ENCODE assay signal across 8 mouse cellular contexts in the genomic region with DNA sequence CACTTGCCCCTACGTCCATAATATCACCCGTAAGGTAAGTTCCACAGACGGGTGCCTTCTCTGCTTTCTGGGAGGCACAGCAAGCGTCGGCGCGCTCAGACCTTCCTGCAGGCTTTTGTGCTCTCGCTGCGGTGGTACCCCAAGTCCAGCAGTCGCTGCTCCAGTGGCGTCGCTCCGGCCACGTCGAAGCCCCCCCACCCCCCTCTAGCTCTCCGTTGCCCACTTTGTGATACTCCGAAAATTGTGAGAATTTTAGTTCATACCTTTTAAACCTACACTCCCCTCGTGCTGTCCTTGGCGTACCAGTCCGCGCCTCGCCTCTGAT. TPM values are rescaled to one million over a fixed set of nuclear protein-coding genes. Genes with fewer than 3 reads are reported as not detected.
DNase-seq lines count a peak whose midpoint lies in the region; ATAC-seq and TF ChIP-seq lines count a peak whose summit lies in the region.

No protein-coding gene starts in this region.

- H3K4me2 ChIP-seq in heart, embryonic 14.5 days (ENCODE audit: low read length): peak overlapping the region; percentile 96
- peak overlapping the region; percentile 89 for H3K4me2 ChIP-seq in forebrain, embryonic 16.5 days (ENCODE audit: low read length)

- H3K27ac ChIP-seq in heart, embryonic 14.5 days (replicated peaks in 1 of 2; ENCODE audit: control insufficient read depth in 1 of 2, insufficient read depth in 1 of 2, low read depth in 2 of 2, low read length in 2 of 2): peak overlapping the region; percentile 66 to 82
- H3K27ac ChIP-seq in ES-E14 (ENCODE audit: insufficient read depth, low read depth, low read length, poor library complexity, severe bottlenecking) (no peak overlapping the region), macrophage (peak overlapping the region; percentile 42)
- H3K27ac ChIP-seq in forebrain, embryonic 16.5 days (ENCODE audit: low read length): peak overlapping the region; percentile 93

- peak overlapping the region; percentile 88 to 97 for H3K4me3 ChIP-seq in heart, embryonic 14.5 days (ENCODE audit: control insufficient read depth in 1 of 2, insufficient read depth in 1 of 2, low read depth in 1 of 2, low read length in 2 of 2)
- H3K4me3 ChIP-seq in ES-E14 (ENCODE audit: insufficient read depth in 1 of 2, low read depth in 1 of 2, low read length in 2 of 2, poor library complexity in 1 of 2, severe bottlenecking in 1 of 2) (peak overlapping the region; percentile 74 to 79), macrophage (ENCODE audit: inconsistent target) (peak overlapping the region; percentile 83)
- H3K4me3 ChIP-seq in forebrain, embryonic 16.5 days (replicated peaks; ENCODE audit: low read length): peak overlapping the region; percentile 82

- peak overlapping the region; percentile 83 for H3K9ac ChIP-seq in heart, embryonic 14.5 days (ENCODE audit: low read length)
- peak overlapping the region; percentile 74 for H3K9ac ChIP-seq in ES-E14 (ENCODE audit: insufficient read depth, low read depth, low read length, poor library complexity, severe bottlenecking)
- peak overlapping the region; percentile 91 for H3K9ac ChIP-seq in forebrain, embryonic 16.5 days (replicated peaks; ENCODE audit: low read depth, low read length)

- no peaks in the 10 kb centered on the region for H3K9me3 ChIP-seq in heart, embryonic 14.5 days (ENCODE audit: control insufficient read depth, low read length)
- H3K9me3 ChIP-seq in ES-E14 (ENCODE audit: control insufficient read depth, insufficient read depth, low read depth, low read length): no peaks in the 10 kb centered on the region
- no peaks in the 10 kb centered on the region for H3K9me3 ChIP-seq in forebrain, embryonic 16.5 days (ENCODE audit: control insufficient read depth, low read length)

- ATAC-seq in heart, embryonic 14.5 days (ENCODE audit: insufficient number of reproducible peaks, insufficient read depth, low FRiP score, low read depth): peak; percentile 2; the same call in 1 of the 2 replicates
- peak; percentile 11 for ATAC-seq in forebrain, embryonic 16.5 days

- DNase-seq in heart, adult 18-20 months: no peak
- DNase-seq in ES-E14 (ENCODE audit: low read depth, low spot score): no peak
- DNase-seq in embryo, embryonic 10.5 days (ENCODE audit: low spot score): no peak
- no peak for DNase-seq in spleen, adult 12 weeks (ENCODE audit: low spot score)
- DNase-seq in layer of hippocampus, adult 18-20 months (ENCODE audit: low spot score in 2 of 2): no peak

- WGBS in heart, embryonic 14.5 days: under 1% methylated on average over 22 of the region's 22 CpGs
- 0% methylated on average over 22 of the region's 22 CpGs for WGBS in forebrain, embryonic 16.5 days
- WGBS in macrophage (ENCODE audit: missing documents): 0% methylated on average over 22 of the region's 22 CpGs

- peaks cover 0 to 13% of the 10 kb centered on the region in 2 experiments; a peak in 3 of 4 replicates for H3K4me1 ChIP-seq in heart, embryonic 14.5 days (ENCODE audit: control insufficient read depth in 2 of 2, insufficient read depth in 2 of 2, low read length in 2 of 2)
- no peaks in the 10 kb centered on the region for H3K4me1 ChIP-seq in ES-E14 (ENCODE audit: control insufficient read depth in 2 of 2, insufficient read depth in 2 of 2, low read length in 2 of 2, poor library complexity in 1 of 2)
- peaks cover 26% of the 10 kb centered on the region for H3K4me1 ChIP-seq in forebrain, embryonic 16.5 days (replicated peaks; ENCODE audit: control insufficient read depth, insufficient read depth, low read length)

- in situ Hi-C loops in ES-E14 (cut with MboI; ENCODE audit: low sequenced_read_pairs in 2 of 2, unreplicated experiment in 2 of 2): no loop called here

- peaks cover 16% of the 10 kb centered on the region for H3K79me2 ChIP-seq in macrophage (ENCODE audit: inconsistent target)

- no peaks in the 10 kb centered on the region for H3K27me3 ChIP-seq in heart, embryonic 14.5 days (ENCODE audit: control insufficient read depth, insufficient read depth, low read length)
- no peaks in the 10 kb centered on the region for H3K27me3 ChIP-seq in forebrain, embryonic 16.5 days (replicated peaks; ENCODE audit: control insufficient read depth, insufficient read depth, low read length)

- peaks cover 25% of the 10 kb centered on the region for H3K36me3 ChIP-seq in heart, embryonic 14.5 days (ENCODE audit: control insufficient read depth, insufficient read depth, low read length)
- peaks cover 3% of the 10 kb centered on the region for H3K36me3 ChIP-seq in ES-E14 (ENCODE audit: control insufficient read depth, insufficient read depth, low read length, poor library complexity, severe bottlenecking)
- H3K36me3 ChIP-seq in forebrain, embryonic 16.5 days (ENCODE audit: control insufficient read depth, insufficient read depth): peaks cover 15% of the 10 kb centered on the region; the same call in 1 of the 2 replicates
- peaks cover 15% of the 10 kb centered on the region; the same call in 1 of the 2 replicates for H3K36me3 ChIP-seq in macrophage (ENCODE audit: inconsistent target)

TF ChIP-seq in ES-E14, 5 proteins besides CTCF, POLR2A, EP300 and RAD21:
- TF ChIP-seq CHD2 (IDR thresholded peaks at IDR 0.05; ENCODE audit: low read depth, low read length): no peak
- no peak for TF ChIP-seq HCFC1 (IDR thresholded peaks at IDR 0.05; ENCODE audit: borderline replicate concordance, insufficient read depth, low read length)
- no peak for TF ChIP-seq MAFK (IDR thresholded peaks at IDR 0.05; ENCODE audit: insufficient read depth, low read depth, low read length)
- no peak for TF ChIP-seq ZC3H11A (IDR thresholded peaks at IDR 0.05; ENCODE audit: borderline replicate concordance, low read depth, low read length)
- TF ChIP-seq ZNF384 (IDR thresholded peaks at IDR 0.05; ENCODE audit: low read depth, low read length): no peak
TF ChIP-seq in ES-E14: peak in this region for 0.

RNA-seq across cellular contexts. Expression of a gene that starts 0.4 kb away (rescaled TPM):
- polyA plus RNA-seq in heart, embryonic 14.5 days (2014; fragmentation: Nextera tagmentation; extraction: Ambion mirVana): 44.9 and 47.7 TPM in 2 replicates
- total RNA-seq in heart, adult 18-20 months (2021): 10 to 100 TPM in 1 of 2 experiments, 1 to 10 TPM in 1; 8.3 to 11.0 TPM
- 21.3 and 26.9 TPM in 2 replicates for total RNA-seq in ES-E14 (2012; rRNA removed)
- polyA plus RNA-seq in forebrain, embryonic 16.5 days (2015; fragmentation: Nextera tagmentation; extraction: Ambion mirVana): 105 and 112 TPM in 2 replicates
- 10 to 100 TPM in 8 of 26 experiments, 1 to 10 TPM in 18; 2.0 to 22.7 (median 6.5) TPM for total RNA-seq in macrophage (2018; cell fraction: chromatin; rRNA removed)
- total RNA-seq in macrophage (2018; cell fraction: cytosol; rRNA removed): 10 to 100 TPM in 25 of 26 experiments, 1 to 10 TPM in 1; 8.6 to 17.1 (median 14.2) TPM
- 10 to 100 TPM in 9 of 26 experiments, 1 to 10 TPM in 17; 2.2 to 28.2 (median 5.6) TPM for total RNA-seq in macrophage (2018; cell fraction: nucleus; rRNA removed)
- polyA plus RNA-seq in macrophage (2018): 15.1 to 23.4 TPM (median 15.2 TPM) in 3 replicates
- 10 to 100 TPM; 27.3 to 30.2 TPM for total RNA-seq in layer of hippocampus, adult 18-20 months (2021)

RNA-seq across cellular contexts. Expression of a gene that starts 26.8 kb away (rescaled TPM):
- 29.2 and 32.1 TPM in 2 replicates for polyA plus RNA-seq in heart, embryonic 14.5 days (2014; fragmentation: Nextera tagmentation; extraction: Ambion mirVana)
- 10 to 100 TPM; 46.0 to 61.4 TPM for total RNA-seq in heart, adult 18-20 months (2021)
- 11.8 and 15.7 TPM in 2 replicates for total RNA-seq in ES-E14 (2012; rRNA removed)
- 48.4 and 57.0 TPM in 2 replicates for polyA plus RNA-seq in forebrain, embryonic 16.5 days (2015; fragmentation: Nextera tagmentation; extraction: Ambion mirVana)
- total RNA-seq in macrophage (2018; cell fraction: chromatin; rRNA removed): 10 to 100 TPM in 22 of 26 experiments, 1 to 10 TPM in 4; 6.0 to 73.2 (median 25.8) TPM
- 10 to 100 TPM in 23 of 26 experiments, 1 to 10 TPM in 3; 5.9 to 25.4 (median 13.1) TPM for total RNA-seq in macrophage (2018; cell fraction: cytosol; rRNA removed)
- 10 to 100 TPM in 25 of 26 experiments, 1 to 10 TPM in 1; 9.0 to 69.0 (median 22.9) TPM for total RNA-seq in macrophage (2018; cell fraction: nucleus; rRNA removed)
- polyA plus RNA-seq in macrophage (2018): 8.6 to 22.6 TPM (median 14.6 TPM) in 3 replicates
- 10 to 100 TPM; 86.1 to 89.1 TPM for total RNA-seq in layer of hippocampus, adult 18-20 months (2021)
